ENCODE assay signal across 33 mouse cellular contexts in the genomic region with DNA sequence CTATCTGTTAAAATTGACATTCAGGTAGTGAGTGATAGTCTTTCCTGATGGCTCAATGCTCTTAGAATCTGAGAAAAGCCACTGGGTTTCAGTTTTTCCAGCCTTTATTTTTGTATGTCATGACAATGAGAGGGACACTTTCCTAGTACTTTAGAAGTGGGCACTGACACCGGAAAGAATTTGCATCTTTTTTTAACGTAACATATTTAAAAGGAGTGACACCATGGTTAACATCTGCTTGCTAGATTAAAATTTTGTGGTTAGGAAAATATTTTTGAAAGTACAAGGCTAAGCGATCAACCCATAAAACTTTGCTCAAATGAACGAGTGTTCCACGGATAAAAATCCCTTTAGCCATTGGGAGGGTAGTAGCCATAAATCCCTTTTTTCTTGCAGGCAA.
"Had no signal": no experiment of that assay in that cellular context is flagged by ENCODE, and none has a peak within 500 bp of the region (broad histone marks: within the 10 kb centered on the region; RNA-seq: fewer than 3 reads in every experiment).

No protein-coding gene starts in this region.

- H3K4me1 ChIP-seq: limb, embryonic 10.5 days; limb, embryonic 12.5 days; limb, embryonic 13.5 days; limb, embryonic 15.5 days; liver, embryonic 12.5 days; liver, embryonic 13.5 days; liver, embryonic 15.5 days; lung, embryonic 15.5 days; megakaryocyte, embryonic 14.5 days; midbrain, embryonic 10.5 days; midbrain, embryonic 12.5 days; midbrain, embryonic 13.5 days; midbrain, embryonic 15.5 days; neural tube, embryonic 12.5 days had no signal

- H3K36me3 ChIP-seq: limb, embryonic 10.5 days; limb, embryonic 12.5 days; limb, embryonic 13.5 days; limb, embryonic 15.5 days; liver, embryonic 12.5 days; liver, embryonic 13.5 days; liver, embryonic 15.5 days; lung, embryonic 15.5 days; midbrain, embryonic 10.5 days; midbrain, embryonic 12.5 days; midbrain, embryonic 13.5 days; midbrain, embryonic 15.5 days; neural tube, embryonic 12.5 days had no signal

- H3K27ac ChIP-seq: left cerebral cortex, adult 2 months; limb, embryonic 10.5 days; limb, embryonic 12.5 days; limb, embryonic 13.5 days; limb, embryonic 15.5 days; liver, embryonic 12.5 days; liver, embryonic 13.5 days; liver, embryonic 14.5 days; liver, embryonic 15.5 days; lung, embryonic 15.5 days; macrophage; midbrain, embryonic 10.5 days; midbrain, embryonic 12.5 days; midbrain, embryonic 13.5 days; midbrain, embryonic 15.5 days; neural tube, embryonic 12.5 days had no signal

- H3K27me3 ChIP-seq: limb, embryonic 12.5 days; limb, embryonic 13.5 days; limb, embryonic 15.5 days; liver, embryonic 12.5 days; liver, embryonic 13.5 days; liver, embryonic 15.5 days; lung, embryonic 15.5 days; megakaryocyte, embryonic 14.5 days; midbrain, embryonic 12.5 days; midbrain, embryonic 13.5 days; midbrain, embryonic 15.5 days; neural tube, embryonic 12.5 days had no signal

- H3K4me3 ChIP-seq: left cerebral cortex, adult 2 months; limb, embryonic 10.5 days; limb, embryonic 12.5 days; limb, embryonic 13.5 days; limb, embryonic 15.5 days; liver, embryonic 12.5 days; liver, embryonic 13.5 days; liver, embryonic 15.5 days; lung, embryonic 15.5 days; megakaryocyte, embryonic 14.5 days; midbrain, embryonic 10.5 days; midbrain, embryonic 12.5 days; midbrain, embryonic 13.5 days; midbrain, embryonic 15.5 days; myocyte; neural tube, embryonic 12.5 days had no signal

- H3K4me2 ChIP-seq: limb, embryonic 12.5 days; limb, embryonic 13.5 days; limb, embryonic 15.5 days; liver, embryonic 11.5 days; liver, embryonic 12.5 days; liver, embryonic 13.5 days; liver, embryonic 15.5 days; lung, embryonic 14.5 days; lung, embryonic 15.5 days; midbrain, embryonic 11.5 days; midbrain, embryonic 12.5 days; midbrain, embryonic 13.5 days; midbrain, embryonic 15.5 days; neural tube, embryonic 12.5 days had no signal

- DNase-seq: left cerebral cortex, postnatal 4 days; liver; liver, embryonic 13.5 days; liver, postnatal 0 days; lung, adult 18-20 months; lung, adult 2 months; lung, embryonic 14.5 days; lung, postnatal 10 days; lung, postnatal 14 days; lung, postnatal 36 days; lung, postnatal 4 days; midbrain, embryonic 14.5 days had no signal

- H3K9me3 ChIP-seq: limb, embryonic 10.5 days; limb, embryonic 12.5 days; limb, embryonic 13.5 days; limb, embryonic 15.5 days; liver, embryonic 12.5 days; liver, embryonic 13.5 days; liver, embryonic 15.5 days; lung, embryonic 15.5 days; megakaryocyte, embryonic 14.5 days; midbrain, embryonic 10.5 days; midbrain, embryonic 12.5 days; midbrain, embryonic 13.5 days; midbrain, embryonic 15.5 days; neural tube, embryonic 12.5 days had no signal

- ATAC-seq: liver, embryonic 12.5 days; liver, postnatal 0 days; lung, postnatal 0 days; midbrain, embryonic 13.5 days; midbrain, embryonic 15.5 days; midbrain, embryonic 16.5 days had no signal

- H3K9ac ChIP-seq: limb, embryonic 12.5 days; limb, embryonic 13.5 days; limb, embryonic 15.5 days; liver, embryonic 12.5 days; liver, embryonic 13.5 days; liver, embryonic 14.5 days; liver, embryonic 15.5 days; liver, postnatal 0 days; lung, embryonic 14.5 days; lung, embryonic 15.5 days; midbrain, embryonic 12.5 days; midbrain, embryonic 13.5 days; midbrain, embryonic 15.5 days; neural tube, embryonic 12.5 days had no signal
